Comparison of ENCODE assay signal across 15 mouse cellular contexts in the genomic region with DNA sequence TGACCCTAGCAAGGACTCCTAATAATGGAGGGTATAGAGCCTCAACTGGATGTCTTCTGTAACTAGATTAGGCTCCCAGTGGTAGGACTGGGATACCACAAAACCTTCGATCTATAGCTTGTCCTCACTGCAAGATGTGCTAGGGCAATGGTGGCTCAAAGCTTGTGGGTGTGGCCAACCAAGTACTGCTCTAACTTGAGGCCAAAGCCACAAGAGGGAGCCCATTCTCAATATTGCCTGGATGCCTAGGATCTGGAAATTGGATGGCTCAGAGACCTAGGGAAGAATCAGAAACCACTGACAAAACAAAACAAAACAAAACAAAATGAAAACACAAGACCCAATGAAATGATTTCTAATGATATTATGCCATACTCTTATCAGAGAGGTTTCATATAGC.
DNase-seq lines count a peak whose midpoint lies in the region; ATAC-seq lines count a peak whose summit lies in the region.
"Had no signal": no experiment of that assay in that cellular context is flagged by ENCODE, and none has a peak within 500 bp of the region (broad histone marks: within the 10 kb centered on the region; RNA-seq: fewer than 3 reads in every experiment).

No protein-coding gene starts in this region.

- no peaks in the 10 kb centered on the region for H3K27me3 ChIP-seq in hindbrain, embryonic 11.5 days (ENCODE audit: control insufficient read depth, insufficient read depth, low read length)
- H3K27me3 ChIP-seq in hindbrain, embryonic 12.5 days: no peaks in the 10 kb centered on the region
- H3K27me3 ChIP-seq in midbrain, embryonic 12.5 days: no peaks in the 10 kb centered on the region
- H3K27me3 ChIP-seq in midbrain, embryonic 15.5 days (replicated peaks): no peaks in the 10 kb centered on the region
- H3K27me3 ChIP-seq: embryonic facial prominence, embryonic 13.5 days; neural tube, embryonic 12.5 days had no signal

- H3K4me2 ChIP-seq in hindbrain, embryonic 11.5 days (replicated peaks; ENCODE audit: low read depth, low read length): no peak overlapping the region
- no peak overlapping the region for H3K4me2 ChIP-seq in hindbrain, embryonic 12.5 days (replicated peaks)
- H3K4me2 ChIP-seq in midbrain, embryonic 12.5 days (replicated peaks): no peak overlapping the region
- H3K4me2 ChIP-seq in midbrain, embryonic 15.5 days: no peak overlapping the region
- H3K4me2 ChIP-seq: embryonic facial prominence, embryonic 13.5 days; heart, embryonic 11.5 days; liver, embryonic 11.5 days; neural tube, embryonic 12.5 days had no signal

- no peak overlapping the region for H3K9ac ChIP-seq in hindbrain, embryonic 11.5 days (ENCODE audit: low read depth, low read length)
- H3K9ac ChIP-seq in hindbrain, embryonic 12.5 days: no peak overlapping the region
- H3K9ac ChIP-seq in midbrain, embryonic 12.5 days (replicated peaks): no peak overlapping the region
- H3K9ac ChIP-seq in midbrain, embryonic 15.5 days: no peak overlapping the region
- H3K9ac ChIP-seq: embryonic facial prominence, embryonic 13.5 days; neural tube, embryonic 12.5 days had no signal

- H3K9me3 ChIP-seq in hindbrain, embryonic 11.5 days (ENCODE audit: control insufficient read depth, low read length): no peaks in the 10 kb centered on the region
- H3K9me3 ChIP-seq in hindbrain, embryonic 12.5 days (replicated peaks): no peaks in the 10 kb centered on the region
- H3K9me3 ChIP-seq in midbrain, embryonic 12.5 days: no peaks in the 10 kb centered on the region
- H3K9me3 ChIP-seq in midbrain, embryonic 15.5 days: no peaks in the 10 kb centered on the region
- H3K9me3 ChIP-seq: embryonic facial prominence, embryonic 13.5 days; G1E; neural tube, embryonic 12.5 days had no signal

- H3K36me3 ChIP-seq in hindbrain, embryonic 11.5 days (ENCODE audit: control insufficient read depth, insufficient read depth, low read length): no peaks in the 10 kb centered on the region
- H3K36me3 ChIP-seq in hindbrain, embryonic 12.5 days: no peaks in the 10 kb centered on the region
- H3K36me3 ChIP-seq in midbrain, embryonic 12.5 days: no peaks in the 10 kb centered on the region
- no peaks in the 10 kb centered on the region for H3K36me3 ChIP-seq in midbrain, embryonic 15.5 days (replicated peaks)
- H3K36me3 ChIP-seq: embryonic facial prominence, embryonic 13.5 days; G1E; neural tube, embryonic 12.5 days had no signal

- H3K4me1 ChIP-seq in hindbrain, embryonic 11.5 days (replicated peaks; ENCODE audit: control insufficient read depth, insufficient read depth, low read length): no peaks in the 10 kb centered on the region
- H3K4me1 ChIP-seq in hindbrain, embryonic 12.5 days: no peaks in the 10 kb centered on the region
- no peaks in the 10 kb centered on the region for H3K4me1 ChIP-seq in midbrain, embryonic 12.5 days
- H3K4me1 ChIP-seq in midbrain, embryonic 15.5 days: no peaks in the 10 kb centered on the region
- H3K4me1 ChIP-seq: embryonic facial prominence, embryonic 13.5 days; neural tube, embryonic 12.5 days had no signal

- no peak for ATAC-seq in hindbrain, embryonic 11.5 days (ENCODE audit: low FRiP score)
- no peak for ATAC-seq in hindbrain, embryonic 12.5 days (ENCODE audit: low FRiP score)
- peak; percentile 34; the same call in 1 of the 2 replicates for ATAC-seq in midbrain, embryonic 12.5 days (ENCODE audit: low FRiP score, low read depth)
- ATAC-seq in midbrain, embryonic 15.5 days (replicated peaks): no peak
- no peak for ATAC-seq in megakaryocyte progenitor cell, adult 5-6 weeks (replicated peaks; ENCODE audit: poor library complexity)

- peak; percentile 49 for DNase-seq in hindbrain, embryonic 11.5 days (ENCODE audit: low spot score)
- DNase-seq in embryo, embryonic 9.5 days (ENCODE audit: extremely low spot score): peak; percentile 20
- DNase-seq in retina, postnatal 1 day: peak; percentile 50
- no peak for DNase-seq in right cerebral cortex, adult 2 months (ENCODE audit: low spot score in 2 of 2)
- DNase-seq: adrenal gland, postnatal 25 days; thymus, postnatal 36 days had no signal

- no peak overlapping the region for H3K4me3 ChIP-seq in hindbrain, embryonic 11.5 days (ENCODE audit: low read depth, low read length)
- no peak overlapping the region for H3K4me3 ChIP-seq in hindbrain, embryonic 12.5 days
- H3K4me3 ChIP-seq in midbrain, embryonic 12.5 days: no peak overlapping the region
- no peak overlapping the region for H3K4me3 ChIP-seq in midbrain, embryonic 15.5 days
- H3K4me3 ChIP-seq: embryonic facial prominence, embryonic 13.5 days; neural tube, embryonic 12.5 days had no signal

- 55% methylated on average over 1 of the region's 1 CpGs for WGBS in hindbrain, embryonic 11.5 days
- WGBS in hindbrain, embryonic 12.5 days: 75% methylated on average over 1 of the region's 1 CpGs
- 63% methylated on average over 1 of the region's 1 CpGs for WGBS in midbrain, embryonic 12.5 days
- WGBS in midbrain, embryonic 15.5 days: 71% methylated on average over 1 of the region's 1 CpGs

- H3K27ac ChIP-seq in hindbrain, embryonic 11.5 days (ENCODE audit: low read depth, low read length): no peak overlapping the region
- no peak overlapping the region for H3K27ac ChIP-seq in hindbrain, embryonic 12.5 days
- no peak overlapping the region for H3K27ac ChIP-seq in midbrain, embryonic 12.5 days (replicated peaks)
- H3K27ac ChIP-seq in midbrain, embryonic 15.5 days: no peak overlapping the region
- H3K27ac ChIP-seq: embryonic facial prominence, embryonic 13.5 days; neural tube, embryonic 12.5 days had no signal

Comparison
In these comparisons a context has a peak if more than half of its experiments do, and no peak if none do; other contexts are left out.
1. DNase-seq: peak in hindbrain, embryonic 11.5 days (single experiment), embryo, embryonic 9.5 days (single experiment) and retina, postnatal 1 day (single experiment); none in right cerebral cortex, adult 2 months (0 of 2).